Mouse (Mus musculus) adrenal gland, adult 8-10 months (tissue): ENCODE data around the gene Slc15a4. TPM values are rescaled to one million over a fixed set of nuclear protein-coding genes. Genes with fewer than 3 reads are reported as not detected.

Experiments used
- DNase-seq: peaks from one replicate; pipeline ENCODE4 v3.0.0; 2022
- total RNA-seq, 4 experiments: library from RNA; stranded (reverse); gene quantifications; 2 replicates each; pipeline ENCODE4 v1.2.4; 2022

The Slc15a4 gene
- total RNA-seq, 4 experiments from 2014 or later: 16.9 to 20.0 (median 19.1) TPM

- no peak for DNase-seq
These were observed 13.9 kb downstream of the Slc15a4 start for GRCm38 (mm10) chr5:127618834-127619233.

GRCm38 (mm10) chr5:127616884-127617635 lies 15.6 kb downstream of the Slc15a4 start:
- peak; percentile 96 for DNase-seq

- DNase-seq: no peak
These were observed 16.5 kb downstream of the Slc15a4 start for GRCm38 (mm10) chr5:127616151-127616550.

GRCm38 (mm10) chr5:127615459-127615858 lies 17.2 kb downstream of the Slc15a4 start:
- DNase-seq: no peak

- no peak for DNase-seq
These were observed 20.3 kb downstream of the Slc15a4 start for GRCm38 (mm10) chr5:127612397-127612796.

- no peak for DNase-seq
These were observed 20.8 kb downstream of the Slc15a4 start for GRCm38 (mm10) chr5:127611881-127612280.

GRCm38 (mm10) chr5:127610787-127611509 lies 21.7 kb downstream of the Slc15a4 start:
- peak; percentile 66 for DNase-seq

GRCm38 (mm10) chr5:127609191-127609714 lies 23.4 kb downstream of the Slc15a4 start:
- DNase-seq: no peak

GRCm38 (mm10) chr5:127607507-127607906 lies 25.2 kb downstream of the Slc15a4 start:
- no peak for DNase-seq

GRCm38 (mm10) chr5:127602996-127603395 lies 29.7 kb downstream of the Slc15a4 start:
- DNase-seq: no peak

GRCm38 (mm10) chr5:127596862-127597261 lies 35.8 kb downstream of the Slc15a4 start:
- no peak for DNase-seq

GRCm38 (mm10) chr5:127595676-127596075 lies 37.0 kb downstream of the Slc15a4 start:
- DNase-seq: no peak

GRCm38 (mm10) chr5:127592854-127593253 lies 39.8 kb downstream of the Slc15a4 start:
- DNase-seq: no peak

GRCm38 (mm10) chr5:127592406-127592805 lies 40.3 kb downstream of the Slc15a4 start:
- no peak for DNase-seq

- DNase-seq: no peak
These were observed 44.8 kb downstream of the Slc15a4 start for GRCm38 (mm10) chr5:127587854-127588253.

- DNase-seq: no peak
These were observed 49.0 kb downstream of the Slc15a4 start for GRCm38 (mm10) chr5:127583658-127584057.

- DNase-seq: no peak
These were observed 55.3 kb downstream of the Slc15a4 start for GRCm38 (mm10) chr5:127577419-127577818.

GRCm38 (mm10) chr5:127567165-127567741 lies 65.4 kb downstream of the Slc15a4 start:
- DNase-seq: no peak

GRCm38 (mm10) chr5:127561086-127561485 lies 71.6 kb downstream of the Slc15a4 start:
- DNase-seq: no peak

- no peak for DNase-seq
These were observed 84.6 kb downstream of the Slc15a4 start for GRCm38 (mm10) chr5:127548136-127548535.

- DNase-seq: no peak
These were observed 86.1 kb downstream of the Slc15a4 start for GRCm38 (mm10) chr5:127546585-127546991.
